Mouse (Mus musculus): ENCODE measurements at regions not wholly inside any gene's neighbourhood (a gene's known extent, or its start where the extent isn't known, plus 50 kb on each side); places are given as distances from the start of the nearest gene placed in this dataset.
A peak's percentile ranks its signal among the peaks of the same experiment; 100 is the strongest.

DNA sequence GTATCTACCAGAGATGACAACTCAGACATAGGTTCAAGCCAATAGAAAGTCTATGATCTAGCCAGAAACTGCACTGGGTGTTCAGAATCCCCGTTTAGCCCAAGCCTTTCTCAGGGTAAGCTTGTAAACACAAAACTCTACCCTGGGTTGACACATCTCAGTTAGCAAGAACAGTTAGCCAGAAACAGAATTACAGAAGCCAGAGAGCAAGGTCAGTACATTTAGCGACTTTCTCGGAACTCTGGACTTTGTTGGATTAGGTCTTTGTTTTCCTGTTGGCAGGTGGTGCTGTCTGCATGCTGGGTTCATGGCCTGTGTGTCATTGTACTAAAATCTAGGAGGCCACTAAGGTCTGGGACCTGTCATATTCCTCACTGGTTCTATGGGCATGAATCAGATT lies 137.4 kb upstream of the Nampt start:
- H3K9ac ChIP-seq (replicated peaks; ENCODE audit: low read length, poor library complexity, severe bottlenecking), result no peak overlapping the region
- TF ChIP-seq CTCF (IDR thresholded peaks at IDR 0.05), result no peak
- H3K4me2 ChIP-seq (ENCODE audit: low read depth, low read length, poor library complexity, severe bottlenecking), result no peak overlapping the region
- no peaks in the 10 kb centered on the region for H3K27me3 ChIP-seq (ENCODE audit: insufficient read depth, low read length)
- H3K36me3 ChIP-seq (ENCODE audit: insufficient read depth, low read length), result no peaks in the 10 kb centered on the region
- H3K4me1 ChIP-seq (ENCODE audit: insufficient read depth, low read length), result no peaks in the 10 kb centered on the region
- H3K9me3 ChIP-seq (ENCODE audit: low read length), result no peaks in the 10 kb centered on the region
- DNase-seq (ENCODE audit: low spot score), result no peak
- H3K4me3 ChIP-seq (ENCODE audit: low read depth, low read length), result no peak overlapping the region
- ATAC-seq (ENCODE audit: low FRiP score), result no peak
- no peak overlapping the region for H3K27ac ChIP-seq (ENCODE audit: low read depth, low read length)
- WGBS, result 72% methylated on average over 3 of the region's 3 CpGs

GRCm38 (mm10) chr12:32683375-32683774 lies 136.0 kb upstream of the Nampt start:
- H3K9me3 ChIP-seq (ENCODE audit: low read length), result no peaks in the 10 kb centered on the region
- no peaks in the 10 kb centered on the region for H3K27me3 ChIP-seq (ENCODE audit: insufficient read depth, low read length)
- TF ChIP-seq CTCF (IDR thresholded peaks at IDR 0.05), result no peak
- no peak overlapping the region for H3K27ac ChIP-seq (ENCODE audit: low read depth, low read length)
- DNase-seq (ENCODE audit: low spot score), result no peak
- no peak overlapping the region for H3K9ac ChIP-seq (replicated peaks; ENCODE audit: low read length, poor library complexity, severe bottlenecking)
- H3K4me2 ChIP-seq (ENCODE audit: low read depth, low read length, poor library complexity, severe bottlenecking), result no peak overlapping the region
- H3K36me3 ChIP-seq (ENCODE audit: insufficient read depth, low read length), result no peaks in the 10 kb centered on the region
- H3K4me3 ChIP-seq (ENCODE audit: low read depth, low read length), result no peak overlapping the region
- no peak for ATAC-seq (ENCODE audit: low FRiP score)
- H3K4me1 ChIP-seq (ENCODE audit: insufficient read depth, low read length), result no peaks in the 10 kb centered on the region
- 87% methylated on average over 2 of the region's 2 CpGs for WGBS

GRCm38 (mm10) chr12:32685788-32686385 lies 133.5 kb upstream of the Nampt start:
- Histone ChIP-seq H3K4me3 (ENCODE audit: low read depth, low read length) (no peak overlapping the region), H3K9me3 (ENCODE audit: low read length) (no peaks in the 10 kb centered on the region), H3K4me2 (ENCODE audit: low read depth, low read length, poor library complexity, severe bottlenecking) (no peak overlapping the region), H3K27me3 (ENCODE audit: insufficient read depth, low read length) (no peaks in the 10 kb centered on the region), H3K4me1 (ENCODE audit: insufficient read depth, low read length) (no peaks in the 10 kb centered on the region), H3K9ac (replicated peaks; ENCODE audit: low read length, poor library complexity, severe bottlenecking) (no peak overlapping the region), H3K36me3 (ENCODE audit: insufficient read depth, low read length) (no peaks in the 10 kb centered on the region), H3K27ac (ENCODE audit: low read depth, low read length) (no peak overlapping the region)
- ATAC-seq (ENCODE audit: low FRiP score) (no peak), DNase-seq (ENCODE audit: low spot score) (no peak)
- no peak for TF ChIP-seq CTCF (IDR thresholded peaks at IDR 0.05)
- 75% methylated on average over 7 of the region's 7 CpGs for WGBS

DNA sequence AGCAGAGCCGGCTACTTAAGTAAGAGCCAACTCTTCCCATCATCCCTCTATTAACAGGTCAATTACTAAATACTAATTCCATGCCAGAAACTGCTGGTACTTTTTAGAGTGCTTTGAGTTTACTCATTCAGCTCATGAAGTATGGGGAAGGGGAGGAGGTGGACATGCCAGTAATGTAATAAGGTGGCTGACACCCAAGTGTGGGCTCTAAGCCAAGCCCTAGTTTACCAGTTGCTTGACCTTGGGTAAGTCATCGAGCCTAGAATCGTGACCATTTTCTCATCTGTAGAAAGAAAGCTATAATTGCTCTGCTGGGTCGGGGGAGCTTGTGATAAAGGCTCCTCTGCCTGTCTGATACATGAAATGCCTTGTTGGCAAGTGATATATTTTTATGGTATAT lies 130.0 kb upstream of the Nampt start:
- 86% methylated on average over 4 of the region's 4 CpGs for WGBS
- no peak overlapping the region for H3K4me2 ChIP-seq (ENCODE audit: low read depth, low read length, poor library complexity, severe bottlenecking)
- no peak overlapping the region for H3K9ac ChIP-seq (replicated peaks; ENCODE audit: low read length, poor library complexity, severe bottlenecking)
- H3K36me3 ChIP-seq (ENCODE audit: insufficient read depth, low read length), result no peaks in the 10 kb centered on the region
- no peaks in the 10 kb centered on the region for H3K27me3 ChIP-seq (ENCODE audit: insufficient read depth, low read length)
- no peaks in the 10 kb centered on the region for H3K4me1 ChIP-seq (ENCODE audit: insufficient read depth, low read length)
- H3K9me3 ChIP-seq (ENCODE audit: low read length), result no peaks in the 10 kb centered on the region
- no peak overlapping the region for H3K27ac ChIP-seq (ENCODE audit: low read depth, low read length)
- no peak overlapping the region for H3K4me3 ChIP-seq (ENCODE audit: low read depth, low read length)
- no peak for ATAC-seq (ENCODE audit: low FRiP score)
- no peak for TF ChIP-seq CTCF (IDR thresholded peaks at IDR 0.05)
- DNase-seq (ENCODE audit: low spot score), result no peak

DNA sequence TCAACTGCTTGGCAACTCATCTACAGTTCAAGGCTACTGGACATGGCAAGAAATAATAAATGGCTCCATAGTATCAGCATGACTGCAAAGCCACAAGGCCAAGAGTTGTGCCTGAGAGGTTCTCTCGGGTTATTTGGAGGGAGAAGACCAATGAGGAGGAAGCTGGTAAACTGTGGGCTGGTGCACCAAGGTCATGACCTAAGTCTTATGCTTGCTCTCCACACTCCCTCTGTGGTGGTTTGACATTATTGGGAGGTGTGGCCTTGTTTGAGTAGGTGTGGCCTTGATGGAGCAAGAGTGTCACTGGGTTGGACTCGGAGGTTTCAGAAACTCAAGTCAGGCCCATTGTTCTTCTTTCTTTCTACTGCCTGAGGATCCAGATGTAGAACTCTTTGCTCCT lies 129.2 kb upstream of the Nampt start:
- no peak for DNase-seq (ENCODE audit: low spot score)
- Histone ChIP-seq H3K4me2 (ENCODE audit: low read depth, low read length, poor library complexity, severe bottlenecking) (no peak overlapping the region), H3K36me3 (ENCODE audit: insufficient read depth, low read length) (no peaks in the 10 kb centered on the region), H3K4me3 (ENCODE audit: low read depth, low read length) (no peak overlapping the region), H3K9me3 (ENCODE audit: low read length) (no peaks in the 10 kb centered on the region), H3K27ac (ENCODE audit: low read depth, low read length) (no peak overlapping the region), H3K9ac (replicated peaks; ENCODE audit: low read length, poor library complexity, severe bottlenecking) (no peak overlapping the region), H3K27me3 (ENCODE audit: insufficient read depth, low read length) (no peaks in the 10 kb centered on the region), H3K4me1 (ENCODE audit: insufficient read depth, low read length) (no peaks in the 10 kb centered on the region)
- WGBS, result 92% methylated on average over 2 of the region's 2 CpGs
- TF ChIP-seq CTCF (IDR thresholded peaks at IDR 0.05), result no peak
- ATAC-seq (ENCODE audit: low FRiP score), result no peak

- Histone ChIP-seq H3K27ac (ENCODE audit: low read depth, low read length) (no peak overlapping the region), H3K9ac (replicated peaks; ENCODE audit: low read length, poor library complexity, severe bottlenecking) (no peak overlapping the region), H3K4me1 (ENCODE audit: insufficient read depth, low read length) (no peaks in the 10 kb centered on the region), H3K36me3 (ENCODE audit: insufficient read depth, low read length) (no peaks in the 10 kb centered on the region), H3K9me3 (ENCODE audit: low read length) (no peaks in the 10 kb centered on the region), H3K4me3 (ENCODE audit: low read depth, low read length) (no peak overlapping the region), H3K4me2 (ENCODE audit: low read depth, low read length, poor library complexity, severe bottlenecking) (no peak overlapping the region), H3K27me3 (ENCODE audit: insufficient read depth, low read length) (no peaks in the 10 kb centered on the region)
- ATAC-seq (ENCODE audit: low FRiP score), result no peak
- no peak for TF ChIP-seq CTCF (IDR thresholded peaks at IDR 0.05)
- peak; percentile 68 for DNase-seq (ENCODE audit: low spot score)
- WGBS, result 43% methylated on average over 8 of the region's 8 CpGs
Measured at GRCm38 (mm10) chr12:32692081-32692819, 127.1 kb upstream of the Nampt start.

Data from midbrain, postnatal 0 days (tissue).